Mouse (Mus musculus): Measurements from ENCODE around the gene Kcnj11. TPM values are rescaled to one million over a fixed set of nuclear protein-coding genes. Genes with fewer than 3 reads are reported as not detected.

Gene Kcnj11
- polyA plus RNA-seq, 1 experiment from 2014 or later = 0.14 TPM

GRCm38 (mm10) chr7:46129463-46130179 is 29.1 kb upstream of the Kcnj11 start:
- Histone ChIP-seq H3K4me3 (ENCODE audit: low read length) (no peak overlapping the region), H3K9ac (replicated peaks; ENCODE audit: low read length) (no peak overlapping the region), H3K4me2 (replicated peaks; ENCODE audit: low read depth, low read length) (no peak overlapping the region), H3K36me3 (ENCODE audit: insufficient read depth, low read length) (no peaks in the 10 kb centered on the region), H3K27ac (ENCODE audit: low read length) (no peak overlapping the region), H3K27me3 (ENCODE audit: insufficient read depth, low read length) (no peaks in the 10 kb centered on the region; the same call in 1 of the 2 replicates), H3K4me1 (ENCODE audit: insufficient read depth, low read length) (peaks cover 27% of the 10 kb centered on the region), H3K9me3 (ENCODE audit: low read length) (no peaks in the 10 kb centered on the region)
- ATAC-seq (ENCODE audit: low FRiP score, low TSS enrichment) = no peak
- WGBS = 32% methylated on average over 7 of the region's 7 CpGs

GRCm38 (mm10) chr7:46128196-46128595 is 27.6 kb upstream of the Kcnj11 start:
- H3K4me2 ChIP-seq (replicated peaks; ENCODE audit: low read depth, low read length) = no peak overlapping the region
- no peak for ATAC-seq (ENCODE audit: low FRiP score, low TSS enrichment)
- no peaks in the 10 kb centered on the region for H3K36me3 ChIP-seq (ENCODE audit: insufficient read depth, low read length)
- no peak overlapping the region for H3K27ac ChIP-seq (ENCODE audit: low read length)
- WGBS = 33% methylated on average over 7 of the region's 7 CpGs
- H3K9me3 ChIP-seq (ENCODE audit: low read length) = no peaks in the 10 kb centered on the region
- no peak overlapping the region for H3K4me3 ChIP-seq (ENCODE audit: low read length)
- H3K9ac ChIP-seq (replicated peaks; ENCODE audit: low read length) = no peak overlapping the region
- H3K4me1 ChIP-seq (ENCODE audit: insufficient read depth, low read length) = peaks cover 22% of the 10 kb centered on the region
- H3K27me3 ChIP-seq (ENCODE audit: insufficient read depth, low read length) = no peaks in the 10 kb centered on the region

GRCm38 (mm10) chr7:46125340-46125739 is 24.8 kb upstream of the Kcnj11 start:
- H3K36me3 ChIP-seq (ENCODE audit: insufficient read depth, low read length) = no peaks in the 10 kb centered on the region
- 74% methylated on average over 11 of the region's 11 CpGs for WGBS
- no peaks in the 10 kb centered on the region for H3K27me3 ChIP-seq (ENCODE audit: insufficient read depth, low read length)
- H3K4me3 ChIP-seq (ENCODE audit: low read length) = no peak overlapping the region
- no peak for ATAC-seq (ENCODE audit: low FRiP score, low TSS enrichment)
- H3K9ac ChIP-seq (replicated peaks; ENCODE audit: low read length) = no peak overlapping the region
- H3K4me1 ChIP-seq (ENCODE audit: insufficient read depth, low read length) = peaks cover 21% of the 10 kb centered on the region
- H3K4me2 ChIP-seq (replicated peaks; ENCODE audit: low read depth, low read length) = no peak overlapping the region
- no peak overlapping the region for H3K27ac ChIP-seq (ENCODE audit: low read length)
- no peaks in the 10 kb centered on the region for H3K9me3 ChIP-seq (ENCODE audit: low read length)

GRCm38 (mm10) chr7:46124460-46124859 is 23.9 kb upstream of the Kcnj11 start:
- ATAC-seq (ENCODE audit: low FRiP score, low TSS enrichment) = peak; percentile 46
- WGBS = 66% methylated on average over 6 of the region's 6 CpGs

GRCm38 (mm10) chr7:46122964-46123363 is 22.4 kb upstream of the Kcnj11 start:
- Histone ChIP-seq H3K9me3 (ENCODE audit: low read length) (no peaks in the 10 kb centered on the region), H3K27me3 (ENCODE audit: insufficient read depth, low read length) (no peaks in the 10 kb centered on the region), H3K27ac (ENCODE audit: low read length) (no peak overlapping the region), H3K9ac (replicated peaks; ENCODE audit: low read length) (no peak overlapping the region), H3K4me3 (ENCODE audit: low read length) (no peak overlapping the region), H3K36me3 (ENCODE audit: insufficient read depth, low read length) (no peaks in the 10 kb centered on the region), H3K4me2 (replicated peaks; ENCODE audit: low read depth, low read length) (no peak overlapping the region), H3K4me1 (ENCODE audit: insufficient read depth, low read length) (peaks cover 12% of the 10 kb centered on the region)
- peak; percentile 57; the same call in 1 of the 2 replicates for ATAC-seq (ENCODE audit: low FRiP score, low TSS enrichment)
- 21% methylated on average over 4 of the region's 4 CpGs for WGBS

More at GRCm38 (mm10) chr7:46124460-46124859, 23.9 kb upstream of the Kcnj11 start:
- H3K36me3 ChIP-seq (ENCODE audit: insufficient read depth, low read length) = no peaks in the 10 kb centered on the region
- H3K4me2 ChIP-seq (replicated peaks; ENCODE audit: low read depth, low read length) = no peak overlapping the region
- no peak overlapping the region for H3K4me3 ChIP-seq (ENCODE audit: low read length)
- no peak overlapping the region for H3K9ac ChIP-seq (replicated peaks; ENCODE audit: low read length)
- no peak overlapping the region for H3K27ac ChIP-seq (ENCODE audit: low read length)
- H3K4me1 ChIP-seq (ENCODE audit: insufficient read depth, low read length) = peaks cover 17% of the 10 kb centered on the region
- no peaks in the 10 kb centered on the region for H3K27me3 ChIP-seq (ENCODE audit: insufficient read depth, low read length)
- no peaks in the 10 kb centered on the region for H3K9me3 ChIP-seq (ENCODE audit: low read length)

GRCm38 (mm10) chr7:46117035-46117434 is 16.5 kb upstream of the Kcnj11 start:
- WGBS = 65% methylated on average over 16 of the region's 16 CpGs
- ATAC-seq (ENCODE audit: low FRiP score, low TSS enrichment) = peak; percentile 40; the same call in 1 of the 2 replicates
- Histone ChIP-seq H3K4me1 (ENCODE audit: insufficient read depth, low read length) (peaks cover 21% of the 10 kb centered on the region), H3K27ac (ENCODE audit: low read length) (peak overlapping the region; percentile 16; the same call in 1 of the 2 replicates), H3K9ac (replicated peaks; ENCODE audit: low read length) (no peak overlapping the region), H3K9me3 (ENCODE audit: low read length) (0 out of 2 replicates have a peak, but pooled peaks cover 4% of the 10 kb centered on the region), H3K27me3 (ENCODE audit: insufficient read depth, low read length) (no peaks in the 10 kb centered on the region), H3K4me2 (replicated peaks; ENCODE audit: low read depth, low read length) (no peak overlapping the region), H3K4me3 (ENCODE audit: low read length) (no peak overlapping the region), H3K36me3 (ENCODE audit: insufficient read depth, low read length) (no peaks in the 10 kb centered on the region)

GRCm38 (mm10) chr7:46116118-46116581 is 15.6 kb upstream of the Kcnj11 start:
- 0 out of 2 replicates have a peak, but pooled peaks cover 4% of the 10 kb centered on the region for H3K9me3 ChIP-seq (ENCODE audit: low read length)
- H3K9ac ChIP-seq (replicated peaks; ENCODE audit: low read length) = no peak overlapping the region

GRCm38 (mm10) chr7:46113435-46113834 is 12.9 kb upstream of the Kcnj11 start:
- H3K36me3 ChIP-seq (ENCODE audit: insufficient read depth, low read length) = no peaks in the 10 kb centered on the region
- no peak overlapping the region for H3K9ac ChIP-seq (replicated peaks; ENCODE audit: low read length)
- no peak overlapping the region for H3K4me3 ChIP-seq (ENCODE audit: low read length)
- no peaks in the 10 kb centered on the region for H3K27me3 ChIP-seq (ENCODE audit: insufficient read depth, low read length)
- peaks cover 21% of the 10 kb centered on the region for H3K4me1 ChIP-seq (ENCODE audit: insufficient read depth, low read length)
- H3K27ac ChIP-seq (ENCODE audit: low read length) = no peak overlapping the region
- WGBS = 51% methylated on average over 3 of the region's 3 CpGs
- H3K4me2 ChIP-seq (replicated peaks; ENCODE audit: low read depth, low read length) = no peak overlapping the region
- no peak for ATAC-seq (ENCODE audit: low FRiP score, low TSS enrichment)
- 0 out of 2 replicates have a peak, but pooled peaks cover 4% of the 10 kb centered on the region for H3K9me3 ChIP-seq (ENCODE audit: low read length)

More at GRCm38 (mm10) chr7:46116118-46116581, 15.6 kb upstream of the Kcnj11 start:
- ATAC-seq (ENCODE audit: low FRiP score, low TSS enrichment) = peak; percentile 80
- Histone ChIP-seq H3K4me3 (ENCODE audit: low read length) (no peak overlapping the region), H3K4me1 (ENCODE audit: insufficient read depth, low read length) (peaks cover 21% of the 10 kb centered on the region), H3K36me3 (ENCODE audit: insufficient read depth, low read length) (no peaks in the 10 kb centered on the region), H3K27me3 (ENCODE audit: insufficient read depth, low read length) (no peaks in the 10 kb centered on the region), H3K27ac (ENCODE audit: low read length) (peak overlapping the region; percentile 48), H3K4me2 (replicated peaks; ENCODE audit: low read depth, low read length) (no peak overlapping the region)
- WGBS = 12% methylated on average over 10 of the region's 10 CpGs

- H3K27ac ChIP-seq (ENCODE audit: low read length) = no peak overlapping the region
- H3K27me3 ChIP-seq (ENCODE audit: insufficient read depth, low read length) = no peaks in the 10 kb centered on the region
- ATAC-seq (ENCODE audit: low FRiP score, low TSS enrichment) = no peak
- 61% methylated on average over 6 of the region's 6 CpGs for WGBS
- H3K9me3 ChIP-seq (ENCODE audit: low read length) = no peaks in the 10 kb centered on the region
- no peak overlapping the region for H3K4me3 ChIP-seq (ENCODE audit: low read length)
- no peak overlapping the region for H3K9ac ChIP-seq (replicated peaks; ENCODE audit: low read length)
- no peaks in the 10 kb centered on the region for H3K36me3 ChIP-seq (ENCODE audit: insufficient read depth, low read length)
- no peak overlapping the region for H3K4me2 ChIP-seq (replicated peaks; ENCODE audit: low read depth, low read length)
- peaks cover 20% of the 10 kb centered on the region for H3K4me1 ChIP-seq (ENCODE audit: insufficient read depth, low read length)
Observed at GRCm38 (mm10) chr7:46111938-46112337, 11.4 kb upstream of the Kcnj11 start.

GRCm38 (mm10) chr7:46111212-46111817 is 10.8 kb upstream of the Kcnj11 start:
- WGBS = 59% methylated on average over 15 of the region's 15 CpGs
- Histone ChIP-seq H3K27ac (ENCODE audit: low read length) (no peak overlapping the region), H3K9me3 (ENCODE audit: low read length) (no peaks in the 10 kb centered on the region), H3K4me2 (replicated peaks; ENCODE audit: low read depth, low read length) (no peak overlapping the region), H3K4me3 (ENCODE audit: low read length) (no peak overlapping the region), H3K4me1 (ENCODE audit: insufficient read depth, low read length) (peaks cover 13% of the 10 kb centered on the region), H3K27me3 (ENCODE audit: insufficient read depth, low read length) (no peaks in the 10 kb centered on the region), H3K36me3 (ENCODE audit: insufficient read depth, low read length) (no peaks in the 10 kb centered on the region), H3K9ac (replicated peaks; ENCODE audit: low read length) (no peak overlapping the region)
- ATAC-seq (ENCODE audit: low FRiP score, low TSS enrichment) = no peak
